Mouse (Mus musculus): Measurements from ENCODE around the gene Ncoa5.

The Ncoa5 gene

DNA sequence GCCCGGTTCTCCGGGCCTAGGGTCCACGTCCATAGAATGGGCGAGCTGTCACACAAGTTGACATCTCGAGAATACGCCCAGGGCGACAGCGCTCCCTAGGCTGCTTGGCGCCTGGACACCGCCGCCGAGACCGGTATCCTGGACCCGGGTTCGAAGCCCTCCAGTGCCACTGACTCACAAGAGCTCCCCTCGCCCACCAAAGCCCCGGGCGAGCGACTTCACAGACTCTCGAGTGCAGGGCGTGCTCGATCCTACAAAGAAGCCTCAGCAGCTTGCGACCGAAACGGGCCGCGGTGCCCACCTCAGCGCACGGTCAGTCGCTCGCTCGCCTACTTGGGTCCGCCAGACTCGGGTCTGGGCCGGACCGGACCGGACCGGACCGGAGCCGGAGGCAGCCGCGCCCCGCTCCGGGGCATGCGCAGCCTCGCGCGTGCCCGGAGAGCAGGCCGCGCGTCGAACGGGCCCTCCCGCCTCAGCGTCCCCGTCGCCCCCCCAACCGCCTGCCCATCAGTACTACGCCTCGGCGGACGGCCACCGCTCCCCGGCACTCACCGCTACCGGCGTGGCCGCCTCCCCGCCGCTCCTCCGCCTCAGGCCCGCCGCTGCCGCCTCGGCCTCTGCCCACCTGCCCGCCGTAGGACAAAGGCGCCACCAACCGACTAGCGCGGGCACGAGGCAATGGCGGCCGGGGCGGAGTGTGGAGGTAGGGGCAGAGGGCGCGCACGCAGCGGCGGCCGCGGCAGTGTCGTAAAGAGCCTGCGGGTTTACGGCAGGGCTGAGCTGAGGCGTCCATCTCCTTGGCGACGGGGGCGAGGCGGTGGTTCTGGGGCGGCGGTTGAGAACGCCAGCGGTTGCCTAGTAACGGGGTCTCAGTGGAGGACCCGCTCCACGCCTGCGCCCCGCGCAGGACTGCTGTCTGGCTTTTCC lies at the start of gene Ncoa5:
TSS of gene Ncoa5 (minus strand) at position 737 of the 927 bp plus-strand sequence.
- DNase-seq (ENCODE audit: low read depth in 1 of 2, low spot score in 2 of 2): peak; percentile 79 to 91

DNA sequence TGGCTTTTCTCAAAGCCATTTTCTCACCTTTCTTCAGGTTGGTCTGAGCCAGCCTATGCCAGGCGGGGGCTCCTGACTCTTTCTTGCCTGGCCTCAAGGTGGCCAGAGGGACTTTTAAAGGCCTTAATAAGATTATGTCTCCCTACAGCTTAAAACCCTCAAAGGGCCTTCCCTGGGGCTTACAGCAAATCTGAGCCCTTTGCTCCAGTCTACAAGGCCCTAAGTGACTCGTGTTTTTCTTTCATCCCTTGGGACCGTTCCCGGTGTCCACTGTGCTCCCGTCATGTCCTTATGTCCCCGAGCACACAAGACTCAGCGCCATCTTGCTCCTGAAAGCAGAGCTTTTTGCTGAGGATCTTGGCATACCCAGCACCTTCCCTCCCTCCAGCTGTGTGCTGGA lies 46.6 kb upstream of the Ncoa5 start:
- no peak for DNase-seq (ENCODE audit: low read depth in 1 of 2, low spot score in 2 of 2)

DNA sequence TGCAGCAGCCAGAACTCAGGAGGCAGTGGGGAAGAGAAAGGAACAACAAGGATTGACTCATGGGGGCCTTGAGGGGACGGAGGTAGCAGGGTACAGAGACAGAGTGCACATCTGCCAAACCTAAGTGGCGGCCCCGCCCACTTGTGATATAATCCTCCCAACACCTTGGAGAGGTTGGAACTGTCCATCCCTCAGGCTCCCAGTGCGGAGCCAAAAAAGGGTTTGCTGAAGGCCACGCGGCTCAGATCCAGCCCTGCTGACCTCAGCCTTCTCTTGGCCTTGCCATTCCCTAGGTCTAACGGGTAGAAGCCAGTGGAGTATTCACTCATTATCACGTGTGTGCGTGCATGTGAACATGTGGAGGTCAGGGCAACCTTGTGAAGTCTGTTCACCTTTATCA lies 46.0 kb upstream of the Ncoa5 start:
- no peak for DNase-seq (ENCODE audit: low read depth in 1 of 2, low spot score in 2 of 2)

DNA sequence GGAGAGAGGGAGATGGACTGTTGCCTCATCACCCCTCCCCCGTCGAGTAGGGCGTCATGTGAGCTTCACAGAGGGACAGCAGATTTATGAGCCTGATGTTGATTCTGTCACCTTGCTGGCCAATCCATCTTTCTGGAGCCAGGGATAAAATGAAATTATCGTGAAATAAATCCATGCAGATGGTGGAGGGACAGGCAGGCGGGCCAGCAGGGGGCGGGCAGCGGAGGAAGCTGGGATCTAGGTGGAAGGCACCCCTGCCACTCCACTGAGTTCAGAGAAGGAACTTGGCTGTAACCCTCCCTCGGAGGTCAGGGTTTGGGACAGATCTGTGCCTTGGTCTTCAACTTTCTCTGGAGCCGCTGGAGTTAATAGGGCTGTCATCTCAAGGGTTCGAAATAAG lies 43.9 kb upstream of the Ncoa5 start:
- DNase-seq (ENCODE audit: low read depth in 1 of 2, low spot score in 2 of 2): no peak

DNA sequence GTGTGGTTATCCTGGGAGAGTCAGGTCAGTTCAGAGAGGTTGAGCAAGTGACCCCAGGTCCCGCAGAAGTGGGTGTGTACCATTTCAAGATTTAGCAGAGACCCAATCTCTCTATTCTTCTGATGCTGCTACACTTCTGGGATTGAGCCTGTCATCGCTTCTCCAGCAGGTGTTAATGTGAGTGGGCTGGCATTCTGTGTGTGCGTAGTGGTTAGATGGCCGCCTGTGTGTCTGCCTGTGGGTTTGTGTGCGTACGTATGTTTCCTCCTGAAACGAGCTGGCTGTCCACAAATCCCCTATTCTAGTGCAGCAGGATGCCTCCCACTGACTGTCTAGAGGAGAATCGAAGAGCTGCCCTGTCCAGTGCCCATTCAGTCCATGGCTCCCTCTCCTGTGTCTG lies 43.4 kb upstream of the Ncoa5 start:
- DNase-seq (ENCODE audit: low read depth in 1 of 2, low spot score in 2 of 2): no peak

DNA sequence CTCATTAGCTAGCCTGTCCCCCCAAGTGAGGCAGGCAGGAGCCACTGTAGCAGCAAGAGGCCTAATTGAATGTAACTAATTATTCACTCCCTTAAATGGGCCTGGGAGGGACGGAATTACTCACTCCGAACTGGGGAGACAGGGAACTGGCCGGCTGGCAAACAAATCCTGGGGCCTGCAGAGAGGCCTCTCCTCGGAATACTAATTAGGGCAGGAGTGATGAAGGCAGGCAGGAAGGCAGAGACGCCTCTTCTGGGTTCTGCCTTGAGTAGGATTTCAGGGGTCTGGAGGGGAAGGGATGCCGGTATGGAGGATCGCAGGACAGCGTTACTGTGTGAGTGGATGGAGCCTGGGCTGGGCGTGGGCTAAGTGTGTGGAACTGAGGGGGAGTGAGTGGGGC lies 42.4 kb upstream of the Ncoa5 start:
- DNase-seq (ENCODE audit: low read depth in 1 of 2, low spot score in 2 of 2): no peak

DNA sequence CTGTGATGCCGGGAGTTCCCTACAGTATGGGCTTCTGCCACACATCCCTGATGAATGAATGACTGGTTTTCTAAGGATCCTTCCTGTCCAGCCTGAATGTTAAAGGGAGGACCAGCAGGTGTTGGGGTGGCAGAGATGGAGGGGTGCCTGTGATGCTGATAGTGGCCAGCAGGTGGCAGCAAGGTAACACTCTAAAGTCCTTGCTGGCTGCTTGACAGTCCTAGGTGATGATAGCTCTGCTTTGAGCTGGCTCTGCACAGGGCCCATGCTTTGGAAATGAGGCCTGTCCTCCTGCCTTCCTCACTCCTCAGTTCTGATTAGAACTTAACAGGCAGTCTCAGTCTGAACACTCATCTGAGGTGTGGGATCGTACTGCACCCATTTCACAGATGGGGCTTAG lies 40.3 kb upstream of the Ncoa5 start:
- peak in 1 of 2 experiments; percentile 65 for DNase-seq (ENCODE audit: low read depth in 1 of 2, low spot score in 2 of 2)

DNA sequence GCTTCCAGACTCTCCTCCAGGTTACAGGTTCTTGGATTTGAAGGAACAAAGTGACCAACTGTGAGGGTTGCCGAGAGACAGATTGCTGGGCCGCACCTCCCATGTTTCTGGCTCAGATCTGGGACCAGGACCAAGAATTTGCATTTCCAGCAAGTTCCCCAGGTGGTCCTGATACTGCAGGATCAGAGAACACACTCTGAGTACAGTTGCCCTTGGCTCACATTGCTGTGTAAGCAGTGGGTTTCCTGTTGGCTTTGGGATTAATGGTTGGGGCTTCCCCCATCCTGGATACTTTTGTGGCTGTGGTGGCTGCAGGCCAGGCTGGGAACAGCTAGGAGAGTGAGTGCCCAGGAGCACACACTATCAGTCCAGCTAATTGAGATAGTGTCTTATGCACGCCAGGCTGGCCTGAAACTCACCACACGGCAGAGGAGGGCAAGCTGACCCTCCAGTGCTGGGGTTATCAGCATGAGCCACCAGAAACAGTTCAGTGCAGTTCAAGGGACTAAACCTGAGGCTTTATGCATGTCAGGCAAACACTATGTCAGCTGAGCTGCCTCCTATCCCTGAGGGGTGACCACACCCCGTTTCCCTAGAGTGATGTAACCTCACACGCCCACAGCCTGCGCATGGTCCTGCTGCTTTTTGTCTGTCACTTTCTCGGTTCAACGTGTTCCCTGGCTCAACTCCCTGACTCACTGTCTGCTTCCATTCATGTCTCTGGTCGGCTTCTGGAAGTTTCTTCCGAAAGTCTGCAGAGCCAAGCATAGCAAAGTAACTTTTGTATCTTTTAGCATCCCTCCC lies 39.6 kb upstream of the Ncoa5 start:
- DNase-seq (ENCODE audit: low read depth in 1 of 2, low spot score in 2 of 2): no peak

DNA sequence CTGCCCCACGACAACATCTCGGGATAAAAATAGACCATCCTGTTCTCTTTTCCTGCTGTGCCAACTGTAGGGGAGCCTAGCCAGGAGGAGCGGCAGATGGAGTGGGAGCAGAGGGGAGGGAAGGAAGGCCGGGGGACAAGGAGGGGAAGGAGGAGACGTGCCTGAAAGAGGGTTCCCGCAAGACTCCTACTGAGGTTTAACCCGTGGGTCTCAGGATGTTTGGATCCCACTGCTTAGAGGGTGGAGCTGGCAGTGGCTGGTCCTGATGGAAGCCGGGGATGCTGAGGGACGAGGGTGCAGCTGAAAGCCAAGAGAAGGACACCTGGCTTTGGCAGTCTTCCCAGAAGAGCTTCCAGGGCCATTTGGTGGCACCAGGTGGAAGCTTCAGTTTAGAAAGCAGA lies 38.7 kb upstream of the Ncoa5 start:
- DNase-seq (ENCODE audit: low read depth in 1 of 2, low spot score in 2 of 2): no peak

DNA sequence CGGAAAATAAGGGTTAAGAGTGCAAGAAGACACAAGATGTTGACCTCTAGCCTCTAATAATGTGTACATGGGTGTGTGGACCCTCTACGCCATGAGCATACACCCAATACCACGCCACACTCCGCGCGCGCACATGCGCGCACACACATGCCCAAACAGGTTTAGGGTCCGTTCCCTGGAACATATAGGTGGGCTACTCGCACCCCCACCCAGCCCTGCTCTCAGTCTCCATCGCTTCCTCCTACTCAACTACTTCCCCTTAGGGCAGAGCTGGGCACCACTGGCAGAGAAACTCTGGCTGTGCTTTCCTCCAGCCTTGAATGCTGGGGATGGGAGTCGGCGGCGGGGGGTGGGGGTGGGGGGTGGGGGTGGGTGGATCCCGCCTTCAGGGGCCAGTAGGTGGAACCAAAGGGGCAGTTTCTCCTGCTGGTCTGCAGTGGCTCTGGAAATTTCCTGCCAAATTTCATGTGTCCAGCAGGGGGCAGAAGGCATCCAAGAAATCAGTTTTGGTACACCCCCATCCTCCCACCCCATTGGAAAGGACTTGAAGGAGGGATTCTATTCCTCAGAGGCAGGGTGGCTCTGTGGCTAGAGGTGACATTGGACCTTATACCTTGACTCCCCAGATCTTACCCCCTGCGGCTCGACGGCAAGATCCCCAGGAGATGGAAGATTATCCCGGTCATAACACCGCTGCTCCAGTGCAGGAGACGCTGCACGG lies 35.6 kb upstream of the Ncoa5 start:
- no peak for DNase-seq (ENCODE audit: low read depth in 1 of 2, low spot score in 2 of 2)

DNA sequence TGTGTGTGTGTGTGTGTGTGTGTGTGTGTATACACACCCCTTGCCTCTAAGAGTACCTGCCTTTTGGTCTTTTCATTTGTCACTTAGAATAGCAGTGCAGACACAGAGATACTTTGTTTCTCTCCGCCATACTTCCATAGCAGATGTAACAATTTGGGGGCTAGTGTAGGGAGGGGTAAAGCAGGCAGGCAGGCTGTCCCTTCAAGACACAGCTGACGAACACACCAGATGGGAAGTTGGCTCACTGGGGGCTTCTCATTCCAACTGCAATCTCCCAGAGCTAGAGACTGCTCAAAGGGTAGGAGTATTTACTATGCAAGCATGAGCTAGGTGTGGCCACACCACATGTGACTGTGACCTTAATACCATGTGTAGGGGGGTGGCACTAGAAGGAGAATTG lies 34.1 kb upstream of the Ncoa5 start:
- DNase-seq (ENCODE audit: low read depth in 1 of 2, low spot score in 2 of 2): no peak

DNA sequence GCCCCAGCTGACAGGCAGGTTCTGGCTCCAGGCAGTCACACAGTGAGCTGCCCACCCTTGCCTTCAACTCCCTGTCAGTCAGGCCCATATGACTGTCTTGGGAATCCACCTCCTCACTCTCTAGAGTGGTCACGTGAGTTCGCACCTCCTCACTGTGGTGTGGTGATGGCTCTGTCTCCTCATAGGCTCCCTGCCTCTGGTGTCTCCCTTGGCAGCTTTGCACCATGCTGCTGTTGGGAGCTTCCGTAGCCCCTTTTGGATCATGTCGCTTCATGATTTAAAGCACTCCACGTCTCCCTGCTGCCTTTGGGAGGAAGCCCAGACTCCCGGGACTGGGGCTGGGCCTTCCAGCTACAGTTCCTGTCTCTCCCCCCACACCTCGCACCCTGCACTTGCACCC lies 29.8 kb upstream of the Ncoa5 start:
- DNase-seq (ENCODE audit: low read depth in 1 of 2, low spot score in 2 of 2): no peak

DNA sequence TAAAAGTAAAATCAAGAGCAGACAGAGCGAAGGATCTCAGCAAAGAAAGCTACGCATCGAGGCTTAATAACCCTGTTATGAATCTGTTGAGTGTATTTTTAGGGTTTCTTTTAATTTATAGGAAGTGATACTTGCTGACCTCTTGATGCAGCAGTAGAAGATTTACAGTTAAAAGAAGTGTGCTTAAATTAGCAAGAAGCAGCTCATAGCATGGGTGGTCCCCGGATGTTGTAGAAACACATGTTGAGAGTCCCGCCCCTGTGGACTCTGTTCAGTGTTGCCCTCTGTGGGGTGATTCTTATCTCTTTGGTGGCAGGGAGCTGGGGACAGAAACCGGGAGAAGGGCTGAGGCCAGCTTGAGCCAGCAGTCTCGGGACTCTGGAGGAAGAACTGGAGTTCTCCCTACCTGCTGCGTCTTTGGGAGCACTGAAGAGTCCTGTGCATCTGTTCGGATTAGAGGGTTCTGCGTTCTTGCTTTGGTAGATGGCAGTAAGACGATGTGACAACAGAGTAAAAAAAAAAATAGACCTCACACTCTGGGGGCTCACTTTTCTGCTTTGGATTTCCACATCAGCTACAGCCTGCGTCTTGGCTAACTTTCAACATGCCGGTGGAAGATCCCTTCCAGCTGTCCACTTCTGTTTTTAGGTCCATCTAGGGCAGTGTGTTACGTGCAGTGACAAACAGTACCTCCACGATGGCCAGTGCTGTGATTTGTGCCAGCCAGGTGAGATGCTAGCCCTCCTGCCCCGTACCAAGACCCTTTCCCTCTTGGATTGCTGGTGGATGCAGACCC lies 27.2 kb upstream of the Ncoa5 start:
- no peak for DNase-seq (ENCODE audit: low read depth in 1 of 2, low spot score in 2 of 2)

DNA sequence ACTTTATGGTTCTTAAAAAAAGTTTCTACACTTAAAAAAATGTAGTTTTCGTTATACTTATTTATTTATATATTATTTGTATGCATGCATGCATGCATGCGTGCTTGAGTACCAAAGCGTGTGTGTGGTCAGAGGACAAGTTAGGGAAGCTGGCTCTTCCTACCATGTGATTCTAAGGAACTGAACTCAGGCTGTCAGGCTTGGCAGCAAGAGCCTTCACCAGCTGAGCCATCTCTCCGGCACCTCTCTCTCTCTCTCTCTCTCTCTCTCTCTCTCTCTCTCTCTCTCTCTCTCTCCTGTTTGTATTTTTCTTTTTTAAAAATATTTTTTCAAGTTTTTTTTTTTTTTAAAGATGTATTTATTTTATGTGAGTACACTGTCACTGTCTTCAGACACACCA lies 25.3 kb upstream of the Ncoa5 start:
- DNase-seq (ENCODE audit: low read depth in 1 of 2, low spot score in 2 of 2): no peak

DNA sequence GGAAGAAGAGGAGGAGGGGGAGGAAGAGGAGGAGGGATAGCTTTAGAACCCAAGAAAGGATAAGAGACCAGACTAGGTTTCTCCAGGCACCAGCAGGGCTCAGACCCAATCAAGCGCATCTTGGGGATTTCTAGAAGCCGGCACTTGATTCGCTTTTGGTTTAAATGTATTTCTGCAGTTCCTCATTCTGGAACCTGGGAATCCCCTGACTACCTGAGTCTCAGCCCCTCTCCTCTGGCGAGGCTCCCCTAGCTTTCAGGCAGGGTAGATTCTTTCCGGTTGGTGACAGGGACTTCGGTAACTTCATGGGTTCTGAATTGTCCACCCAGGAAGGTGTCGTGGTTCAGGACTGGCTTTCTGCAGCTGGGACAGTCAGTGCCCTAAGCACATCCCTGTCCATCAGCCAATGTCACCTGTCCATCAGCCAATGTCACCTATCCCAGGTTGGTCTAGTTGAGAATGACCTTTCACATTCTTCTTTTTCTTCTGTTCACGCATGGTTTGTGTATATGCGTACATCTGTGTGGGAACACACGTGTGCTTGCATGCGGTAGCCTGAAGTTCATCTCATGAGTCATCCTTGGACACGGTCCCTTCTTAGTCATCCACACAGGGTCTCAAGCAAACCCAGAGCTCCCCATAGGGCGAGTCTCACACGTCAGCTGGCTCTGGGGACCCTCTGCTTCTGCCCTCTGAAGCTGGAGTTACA lies 21.9 kb upstream of the Ncoa5 start:
- no peak for DNase-seq (ENCODE audit: low read depth in 1 of 2, low spot score in 2 of 2)

DNA sequence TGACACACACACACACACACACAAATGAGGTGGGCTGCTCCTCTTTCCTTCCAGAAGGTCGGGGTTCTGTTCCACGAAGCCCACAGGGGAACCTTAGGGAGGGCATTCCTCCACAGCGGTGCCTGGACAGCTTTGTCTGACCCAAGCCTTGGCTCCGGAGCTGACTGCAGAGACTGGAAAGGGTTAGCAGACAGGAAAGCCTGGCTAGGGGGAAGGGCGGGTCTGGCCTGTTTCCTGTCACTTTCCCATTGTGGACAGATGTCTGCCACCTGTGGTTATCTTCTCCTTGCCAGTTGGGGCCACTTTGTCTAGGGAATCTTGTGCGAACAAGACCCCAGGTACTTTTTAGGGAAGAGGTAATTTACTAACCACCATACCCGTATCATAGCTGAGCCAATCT lies 21.2 kb upstream of the Ncoa5 start:
- no peak for DNase-seq (ENCODE audit: low read depth in 1 of 2, low spot score in 2 of 2)

DNA sequence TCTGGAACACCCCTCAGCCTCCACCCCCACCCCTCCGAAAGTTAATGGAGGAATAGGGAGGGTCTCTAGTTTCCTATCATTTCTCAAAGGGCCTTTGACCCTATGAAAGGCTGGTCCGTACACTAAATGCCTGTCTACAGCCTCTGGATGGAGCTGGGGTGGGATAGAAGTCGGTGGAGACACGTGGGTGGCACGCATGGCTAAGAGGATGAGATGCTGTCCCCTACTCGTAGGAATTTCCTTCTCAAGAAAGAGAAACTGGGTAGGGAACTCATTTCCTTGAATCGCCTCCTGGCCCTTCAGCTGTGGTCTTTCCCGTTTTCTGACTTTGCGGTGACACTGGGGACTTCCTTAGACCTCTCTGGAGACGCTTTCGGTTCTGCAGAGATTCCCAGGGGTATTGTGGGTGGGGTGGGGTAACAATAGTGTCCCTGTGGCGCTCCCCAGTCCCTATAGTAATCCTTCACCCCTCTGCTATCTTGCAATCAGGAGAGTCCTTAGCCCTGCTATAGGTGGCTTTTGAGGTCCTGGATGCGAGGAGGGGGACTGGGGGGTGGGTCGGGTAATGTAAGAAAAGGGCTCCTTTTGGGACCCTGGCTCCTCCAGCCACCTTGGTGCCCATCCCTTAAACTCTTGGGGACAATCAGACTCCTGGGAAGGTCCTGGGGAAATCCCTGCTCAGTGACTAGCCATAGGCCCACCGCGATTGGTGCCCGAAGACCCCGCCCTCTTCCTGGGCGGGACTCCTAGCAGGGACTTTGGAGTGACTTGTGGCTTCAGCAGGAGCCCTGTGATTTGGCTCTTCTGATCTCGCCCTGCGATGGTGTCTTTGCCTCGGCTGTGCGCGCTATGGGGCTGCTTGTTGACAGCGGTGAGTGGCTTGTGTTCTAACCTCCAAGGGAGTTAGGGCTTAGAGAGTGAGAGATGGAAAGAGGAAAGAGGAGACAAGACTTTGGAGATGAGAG lies 20.5 kb upstream of the Ncoa5 start, which contains the start of gene Cd40:
TSS of gene Cd40 (plus strand) at position 740 of the 965 bp plus-strand sequence.
- peak in 1 of 2 experiments; percentile 66 for DNase-seq (ENCODE audit: low read depth in 1 of 2, low spot score in 2 of 2)

DNA sequence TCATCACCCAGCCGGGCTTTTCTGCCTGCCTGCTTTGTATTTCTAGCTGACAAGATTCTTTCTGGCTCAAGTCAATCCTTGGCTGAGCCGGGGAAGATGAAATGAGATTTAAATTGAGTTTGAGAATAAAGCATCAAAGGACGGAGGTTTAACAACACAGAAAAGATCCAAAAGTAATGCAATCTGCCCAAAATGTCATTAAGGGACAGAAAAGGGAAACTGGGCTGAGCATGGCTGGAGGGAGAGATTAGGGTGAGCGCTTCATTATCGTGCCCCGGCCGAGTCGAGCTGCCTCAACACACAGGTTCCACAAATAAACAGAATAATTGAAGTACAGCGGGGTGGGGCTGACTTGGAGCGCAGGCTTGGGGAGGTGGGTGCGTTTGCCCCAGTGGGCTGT lies 16.9 kb upstream of the Ncoa5 start:
- DNase-seq (ENCODE audit: low read depth in 1 of 2, low spot score in 2 of 2): no peak

Data from monocyte, adult 2 months (primary cell).